Mouse (Mus musculus) lung, postnatal 0 days (tissue): ENCODE data around the gene Elf2.

ENCODE experiments used
- CTCF ChIP-seq: IDR thresholded peaks from 2 replicates; pipeline ENCODE4 v1.5.1; 2016; ENCODE audit warnings: antibody characterized with exemption, mild to moderate bottlenecking
- EP300 ChIP-seq: IDR thresholded peaks from 2 replicates; pipeline ENCODE4 v1.6.1; 2016; ENCODE audit warnings: antibody characterized with exemption, mild to moderate bottlenecking, control low read depth

GRCm38 (mm10) chr3:51306621-51307020, 33.8 kb downstream of the Elf2 start:
- TF ChIP-seq CTCF (no peak), EP300 (no peak)
